Mouse (Mus musculus) kidney, embryonic 14.5 days (tissue): ENCODE data around the gene Cops3. TPM values are rescaled to one million over a fixed set of nuclear protein-coding genes. Genes with fewer than 3 reads are reported as not detected.
"Not testable (repeated sequence)": the region's sequence is repeated elsewhere in the genome, so short reads cannot be mapped to it uniquely, and the experiment has no call there.

Source experiments
- ATAC-seq: fragments of 200-750 bp; cut with Nextera tagmentation; 2 replicates; pipeline ENCODE4 v1.8.0; 2017; ENCODE audit warnings: moderate number of reproducible peaks, mild to moderate bottlenecking, moderate TSS enrichment, moderate library complexity; ENCODE audit not compliant: low FRiP score, low TSS enrichment
- H3K27ac ChIP-seq: fragments of 300-500 bp; sonication (generic); 2 replicates; pipeline ENCODE4 v1.5.1; 2014; ENCODE audit warnings: low read depth, mild to moderate bottlenecking, low read length, moderate library complexity, mixed read lengths
- H3K27me3 ChIP-seq: fragments of 300-500 bp; sonication (generic); 2 replicates; pipeline ENCODE4 v1.6.1; 2014; ENCODE audit warnings: mild to moderate bottlenecking, low read length; ENCODE audit not compliant: control insufficient read depth, insufficient read depth
- H3K36me3 ChIP-seq: fragments of 300-500 bp; sonication (generic); 2 replicates; pipeline ENCODE4 v1.6.1; 2014; ENCODE audit warnings: low read length, mixed read lengths; ENCODE audit not compliant: control insufficient read depth, insufficient read depth
- H3K4me1 ChIP-seq: fragments of 300-500 bp; sonication (generic); 2 replicates; pipeline ENCODE4 v1.6.1; 2014; ENCODE audit warnings: low read length, mixed read lengths; ENCODE audit not compliant: control insufficient read depth, insufficient read depth
- H3K4me2 ChIP-seq: fragments of 300-500 bp; sonication (generic); replicated peaks from 2 replicates; pipeline ENCODE4 v1.6.1; 2014; ENCODE audit warnings: low read depth, mild to moderate bottlenecking, low read length
- H3K4me3 ChIP-seq: fragments of 300-500 bp; sonication (generic); 2 replicates; pipeline ENCODE4 v1.5.1; 2014; ENCODE audit warnings: mild to moderate bottlenecking, low read length
- H3K9ac ChIP-seq: fragments of 300-500 bp; sonication (generic); 2 replicates; pipeline ENCODE4 v1.6.1; 2014; ENCODE audit warnings: low read depth, mild to moderate bottlenecking, low read length, moderate library complexity
- H3K9me3 ChIP-seq: fragments of 300-500 bp; sonication (generic); 2 replicates; pipeline ENCODE4 v1.6.1; 2016; ENCODE audit warnings: low read length; ENCODE audit not compliant: control insufficient read depth
- WGBS: fragments of 180-500 bp; shearing (Covaris S2); extraction: QIAGEN DNeasy Blood & Tissue Kit; methylation state at CpG from one replicate; pipeline ENCODE4 v1.1.7; 2014; 5-methylcytosine and 5-hydroxymethylcytosine counted together
- polyA plus RNA-seq: library from polyadenylated mRNA; unstranded; fragments of >200 nt; fragmentation: Nextera tagmentation; extraction: Ambion mirVana; gene quantifications from 2 replicates; pipeline ENCODE4 v1.2.1, GENCODE M21; 2014

Gene Cops3
- polyA plus RNA-seq, 1 experiment from 2014 or later = 241 TPM

DNA sequence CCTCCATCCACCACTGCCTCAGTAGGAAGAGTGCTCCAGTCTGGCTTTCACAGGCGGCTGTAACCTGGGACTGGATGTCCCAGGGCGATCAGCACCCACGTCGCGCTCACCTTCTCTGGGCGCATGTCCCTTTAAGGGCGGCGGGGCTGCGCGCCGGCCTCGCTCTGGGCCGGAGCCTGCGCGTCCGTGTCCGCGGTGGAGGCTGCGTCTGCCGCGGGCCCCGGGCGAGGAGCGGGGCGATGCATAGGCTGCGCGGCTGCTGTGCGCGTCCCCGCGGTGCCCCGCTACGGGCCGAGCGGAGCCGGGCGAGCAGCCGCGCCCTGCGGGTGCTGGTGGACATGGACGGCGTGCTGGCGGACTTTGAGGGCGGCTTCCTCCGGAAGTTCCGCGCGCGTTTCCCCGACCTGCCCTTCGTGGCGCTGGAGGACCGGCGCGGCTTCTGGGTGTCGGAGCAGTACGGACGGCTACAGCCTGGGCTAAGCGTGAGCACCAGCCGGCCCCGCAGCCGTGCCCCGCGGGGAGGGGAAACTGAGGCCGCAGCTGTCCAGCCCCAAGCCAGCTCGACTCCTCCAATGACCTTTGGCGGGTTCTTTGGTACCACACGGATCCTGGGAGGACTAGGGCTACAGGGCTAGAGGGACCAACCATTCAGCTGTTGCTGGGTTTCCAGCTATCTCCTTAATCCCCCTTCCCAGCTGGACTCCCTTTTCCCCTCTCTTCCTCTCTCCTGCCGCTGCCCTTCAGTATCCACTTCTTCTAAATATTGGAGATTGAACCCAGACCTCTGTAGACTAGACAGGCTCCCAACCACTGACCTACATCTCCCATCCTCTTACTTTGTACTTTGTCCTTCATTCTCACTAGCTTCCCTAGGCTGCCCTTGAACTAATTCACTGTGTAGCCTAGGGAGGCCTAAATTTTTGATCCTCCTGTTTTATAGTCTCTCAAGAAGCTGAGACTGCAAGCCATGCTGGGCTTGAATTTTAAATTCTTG lies 8.6 kb upstream of the Cops3 start:
- ATAC-seq = peak; percentile 87
- Histone ChIP-seq H3K27me3 (no peaks in the 10 kb centered on the region), H3K27ac (peak overlapping the region; percentile 91), H3K36me3 (no peaks in the 10 kb centered on the region), H3K4me2 (peak overlapping the region; percentile 81), H3K9me3 (no peaks in the 10 kb centered on the region), H3K4me3 (peak overlapping the region; percentile 83), H3K9ac (peak overlapping the region; percentile 93), H3K4me1 (peaks cover 15% of the 10 kb centered on the region; the same call in 1 of the 2 replicates)
- 0% methylated on average over 67 of the region's 69 CpGs for WGBS

DNA sequence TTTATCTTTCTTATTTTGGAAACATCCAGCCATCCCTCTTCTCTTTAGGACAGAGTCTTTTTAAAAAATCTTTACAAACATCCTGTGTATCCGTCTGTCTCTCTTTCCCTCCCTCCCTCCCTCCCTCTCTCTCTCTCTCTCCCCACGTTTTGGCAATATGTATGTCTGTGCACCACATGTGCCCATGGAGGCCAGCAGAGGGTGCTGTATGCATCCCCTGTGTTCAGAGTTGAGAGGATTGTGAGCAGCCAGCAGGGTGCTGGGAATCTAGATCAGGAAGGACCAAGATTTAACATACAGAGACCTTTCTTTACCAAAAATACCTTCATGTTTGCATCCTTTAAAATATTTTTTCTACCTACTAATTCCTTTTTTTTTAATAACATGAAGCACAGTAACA lies 7.5 kb upstream of the Cops3 start:
- peaks cover 15% of the 10 kb centered on the region; the same call in 1 of the 2 replicates for H3K4me1 ChIP-seq
- H3K36me3 ChIP-seq = no peaks in the 10 kb centered on the region
- H3K9me3 ChIP-seq = no peaks in the 10 kb centered on the region
- H3K27me3 ChIP-seq = no peaks in the 10 kb centered on the region
- H3K27ac ChIP-seq = no peak overlapping the region
- H3K9ac ChIP-seq = no peak overlapping the region
- H3K4me2 ChIP-seq = peak overlapping the region; percentile 81
- no peak for ATAC-seq
- peak overlapping the region; percentile 83 for H3K4me3 ChIP-seq
- WGBS = 22% methylated on average over 2 of the region's 2 CpGs

DNA sequence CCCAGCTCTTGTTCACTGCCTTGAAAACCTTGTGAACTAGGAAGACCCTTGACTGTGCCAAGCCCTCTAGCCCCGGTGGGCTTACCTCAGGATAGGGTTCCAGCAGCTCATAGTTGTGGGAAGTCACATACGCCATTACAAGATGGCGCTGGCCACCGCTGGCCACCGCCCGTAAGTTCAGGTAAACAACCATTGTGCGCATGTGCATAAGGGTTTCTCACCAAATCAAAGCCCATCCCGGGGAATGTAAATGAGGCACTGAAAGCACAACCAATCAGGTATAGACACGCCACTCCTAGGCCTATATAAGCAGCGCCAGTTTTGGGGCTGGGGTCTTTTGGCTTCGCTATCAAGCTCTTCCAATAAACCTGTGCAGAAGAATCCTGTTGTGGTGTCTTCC lies 6.7 kb upstream of the Cops3 start:
- 96% methylated on average over 11 of the region's 11 CpGs for WGBS
- Histone ChIP-seq H3K36me3 (no peaks in the 10 kb centered on the region), H3K4me3 (no peak overlapping the region), H3K27me3 (no peaks in the 10 kb centered on the region), H3K4me1 (peaks cover 15% of the 10 kb centered on the region; the same call in 1 of the 2 replicates), H3K9ac (no peak overlapping the region), H3K4me2 (no peak overlapping the region), H3K9me3 (no peaks in the 10 kb centered on the region), H3K27ac (no peak overlapping the region)
- no peak for ATAC-seq

DNA sequence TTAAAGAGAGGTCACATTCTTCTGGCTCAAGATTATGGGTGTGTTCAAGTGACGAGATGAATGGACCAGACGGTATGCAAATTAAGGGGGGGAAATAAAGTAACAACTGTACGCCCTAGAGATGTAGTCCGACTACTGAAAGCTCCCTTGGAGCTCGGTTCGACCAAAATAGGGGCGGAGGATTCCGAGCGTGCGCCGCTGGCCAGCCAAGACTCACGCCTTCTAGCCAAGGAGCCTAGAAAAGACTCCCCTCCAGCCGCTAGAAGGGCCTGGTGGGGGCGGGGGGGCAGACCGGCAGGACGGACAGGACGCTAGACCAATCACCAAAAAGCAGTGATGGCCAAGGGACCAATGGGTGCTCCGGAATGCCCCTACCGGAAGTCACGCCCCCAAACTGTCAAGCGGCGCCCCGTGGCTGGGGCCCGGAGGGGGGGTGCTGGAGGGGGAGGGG lies 605 bp downstream of the Cops3 start, which contains the start of gene Nt5m:
Gene Nt5m (plus strand): TSS at position 440 of the 451 bp plus-strand sequence.
- H3K27ac ChIP-seq = peak within 1 kb of the TSS; percentile 96
- no peaks in the 10 kb centered on the region for H3K27me3 ChIP-seq
- H3K4me1 ChIP-seq = peaks cover 15% of the 10 kb centered on the region
- peak within 1 kb of the TSS; percentile 55 for H3K4me2 ChIP-seq
- peaks cover 31% of the 10 kb centered on the region for H3K36me3 ChIP-seq
- WGBS = under 1% methylated on average over 24 of the region's 24 CpGs
- H3K9ac ChIP-seq = peak within 1 kb of the TSS; percentile 94
- H3K9me3 ChIP-seq = no peaks in the 10 kb centered on the region
- peak; percentile 97 for ATAC-seq
- peak within 1 kb of the TSS; percentile 89 for H3K4me3 ChIP-seq

DNA sequence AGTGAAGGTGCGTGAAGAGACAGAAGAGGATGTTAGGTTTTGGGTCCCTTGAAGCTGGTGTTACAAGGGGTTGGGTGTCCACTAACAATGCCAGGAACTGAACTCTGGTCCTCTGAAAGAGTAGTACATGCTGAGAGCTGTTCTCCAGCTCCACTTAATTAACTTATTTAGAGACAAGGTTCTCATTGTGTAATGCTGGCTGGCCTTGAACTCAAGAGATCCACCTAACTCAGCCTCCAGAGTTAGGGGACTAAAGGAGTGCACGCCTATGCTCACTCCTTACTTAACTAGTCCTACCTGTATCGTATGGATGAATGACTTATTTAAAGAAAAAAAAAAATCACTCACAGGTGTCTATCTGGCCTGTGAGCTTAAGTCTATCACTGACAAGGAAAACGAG lies 1.2 kb downstream of the Cops3 start:
- Histone ChIP-seq H3K9ac (peak overlapping the region; percentile 94; the same call in 1 of the 2 replicates), H3K4me2 (peak overlapping the region; percentile 55), H3K4me1 (peaks cover 15% of the 10 kb centered on the region), H3K36me3 (peaks cover 37% of the 10 kb centered on the region), H3K27ac (0 out of 2 replicates have a peak overlapping the region, but pooled peaks have one; percentile 96), H3K4me3 (peak overlapping the region; percentile 89), H3K27me3 (no peaks in the 10 kb centered on the region), H3K9me3 (no peaks in the 10 kb centered on the region)
- WGBS = 62% methylated on average over 4 of the region's 4 CpGs
- no peak for ATAC-seq

DNA sequence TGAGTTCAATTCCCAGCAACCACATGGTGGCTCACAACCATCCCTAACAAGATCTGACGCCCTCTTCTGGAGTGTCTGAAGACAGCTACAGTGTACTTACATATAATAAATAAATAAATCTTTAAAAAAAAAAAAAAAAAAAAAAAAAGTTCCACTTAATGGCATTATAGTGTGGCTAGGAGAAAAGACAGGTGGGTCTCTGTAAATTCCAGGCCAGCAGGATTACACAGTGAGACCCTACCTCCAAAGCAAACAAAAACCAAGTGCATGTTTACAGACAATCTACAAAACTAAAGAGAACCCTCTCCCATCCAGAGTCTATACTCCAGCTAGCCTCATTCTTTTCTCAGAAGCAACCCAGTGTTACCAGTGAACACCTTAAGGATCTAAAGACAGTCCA lies 1.8 kb downstream of the Cops3 start:
- not testable (repeated sequence) for H3K27me3 ChIP-seq
- WGBS = no CpG with 5 or more reads among the region's 1 CpGs
- H3K4me1 ChIP-seq = peaks cover 15% of the 10 kb centered on the region

DNA sequence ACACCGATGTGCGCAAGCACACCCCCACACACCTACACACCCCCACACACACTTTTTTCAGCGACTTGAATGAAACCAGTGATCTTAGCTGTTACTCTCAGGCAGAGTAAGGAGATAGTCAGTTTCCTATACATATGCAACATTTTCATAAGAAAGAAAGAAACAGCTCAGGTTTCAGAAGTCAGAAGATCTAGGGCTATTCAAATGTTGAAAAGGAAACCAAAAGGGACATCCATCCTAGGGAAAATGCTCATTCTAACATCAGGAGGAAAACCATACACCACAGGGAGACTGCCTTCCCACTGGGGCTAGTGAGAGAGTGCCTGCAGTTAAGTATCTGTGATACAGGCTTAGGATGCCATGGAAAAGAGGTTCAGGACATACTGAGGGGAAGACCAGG lies 18.0 kb downstream of the Cops3 start:
- WGBS = 89% methylated on average over 3 of the region's 3 CpGs

More for the DNA sequence above, 1.8 kb downstream of the Cops3 start:
- Histone ChIP-seq H3K36me3 (peaks cover 42% of the 10 kb centered on the region), H3K9ac (0 out of 2 replicates have a peak overlapping the region, but pooled peaks have one; percentile 94), H3K4me3 (peak overlapping the region; percentile 89; the same call in 1 of the 2 replicates)
- not testable (repeated sequence) for H3K4me2 ChIP-seq, ATAC-seq, H3K27ac ChIP-seq, H3K9me3 ChIP-seq

DNA sequence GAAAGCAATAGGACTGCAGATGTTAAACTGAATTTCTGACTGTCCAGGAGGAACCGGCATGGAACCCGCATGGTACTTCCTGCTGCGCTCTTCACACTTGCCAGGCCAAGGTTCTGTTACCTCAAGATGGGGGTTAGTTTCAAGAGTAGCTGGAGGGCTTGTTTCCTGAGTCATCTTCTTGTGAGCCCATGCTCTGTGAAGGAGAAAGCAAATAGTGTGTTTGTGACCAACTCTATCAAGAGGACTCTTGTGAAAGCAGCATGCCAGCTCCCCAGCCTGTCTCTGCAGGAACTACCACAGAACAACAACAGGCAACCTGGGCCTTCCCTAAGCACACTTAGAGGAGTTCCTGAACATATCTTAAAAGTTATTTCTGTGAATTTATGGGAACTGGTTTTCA lies 21.7 kb downstream of the Cops3 start:
- Histone ChIP-seq H3K27me3 (no peaks in the 10 kb centered on the region), H3K27ac (no peak overlapping the region), H3K4me1 (no peaks in the 10 kb centered on the region), H3K4me2 (no peak overlapping the region), H3K9ac (no peak overlapping the region), H3K9me3 (no peaks in the 10 kb centered on the region), H3K4me3 (no peak overlapping the region), H3K36me3 (peaks cover 64% of the 10 kb centered on the region)
- WGBS = 100% methylated on average over 3 of the region's 3 CpGs
- no peak for ATAC-seq

More for the DNA sequence above, 18.0 kb downstream of the Cops3 start:
- Histone ChIP-seq H3K9ac (no peak overlapping the region), H3K36me3 (peaks cover 97% of the 10 kb centered on the region), H3K4me2 (no peak overlapping the region), H3K4me1 (no peaks in the 10 kb centered on the region), H3K4me3 (no peak overlapping the region), H3K27me3 (no peaks in the 10 kb centered on the region), H3K9me3 (no peaks in the 10 kb centered on the region), H3K27ac (no peak overlapping the region)
- ATAC-seq = no peak
